Mouse (Mus musculus): ENCODE measurements around the gene Gm20431. TPM values are rescaled to one million over a fixed set of nuclear protein-coding genes. Genes with fewer than 3 reads are reported as not detected.

Gene Gm20431
- polyA plus RNA-seq, 1 experiment = 15.1 TPM

- TF ChIP-seq POLR2A (IDR thresholded peaks at IDR 0.05; ENCODE audit: borderline replicate concordance, insufficient read depth, low read length) (no peak), CTCF (IDR thresholded peaks at IDR 0.05; ENCODE audit: borderline replicate concordance, insufficient read depth, low read depth, low read length) (no peak)
- WGBS = 15% methylated on average over 10 of the region's 10 CpGs
- Histone ChIP-seq H3K4me1 (ENCODE audit: control insufficient read depth, insufficient read depth, low read length) (no peaks in the 10 kb centered on the region), H3K27me3 (ENCODE audit: control insufficient read depth, insufficient read depth, low read length) (no peaks in the 10 kb centered on the region), H3K27ac (ENCODE audit: insufficient read depth, low read length) (no peak overlapping the region), H3K4me3 (replicated peaks; ENCODE audit: insufficient read depth, low read depth, low read length) (no peak overlapping the region)
- peak; percentile 38 to 43 for DNase-seq
These were observed 66.8 kb downstream of the Gm20431 start for GRCm38 (mm10) chr2:167594444-167594934.

DNA sequence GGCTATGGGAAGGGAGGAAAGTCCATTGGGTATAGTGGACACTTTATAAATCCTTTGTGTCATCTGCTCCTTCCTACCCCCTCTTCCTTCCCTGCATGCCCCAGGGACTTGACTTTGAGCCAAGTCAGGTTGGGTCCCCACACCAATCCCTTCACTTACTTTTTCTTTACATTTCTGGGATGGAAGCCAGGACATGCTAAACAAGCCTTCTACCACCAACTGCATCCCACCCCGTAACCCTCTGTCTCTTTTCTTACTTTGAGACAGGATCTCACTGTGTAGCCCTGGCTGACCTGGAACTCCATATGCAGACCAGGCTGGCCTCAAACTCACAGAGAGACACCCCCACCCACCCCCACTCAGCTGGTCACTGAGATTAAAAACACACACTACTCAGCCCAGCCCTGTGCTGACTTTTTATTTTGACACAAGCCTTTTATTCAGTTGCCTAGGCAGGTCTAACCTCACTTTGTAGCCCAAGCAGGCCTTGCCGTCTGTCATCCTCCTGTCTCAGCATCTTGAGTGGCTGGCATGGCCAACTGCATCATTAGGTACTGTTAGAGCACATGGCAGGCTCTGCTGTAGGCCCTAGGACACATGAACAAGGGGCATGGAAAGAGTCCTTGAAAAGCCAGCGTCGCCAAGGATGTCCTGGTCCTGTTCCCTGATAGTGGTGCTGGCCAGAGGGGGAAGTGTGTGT, 67.6 kb downstream of the Gm20431 start:
- Histone ChIP-seq H3K4me1 (ENCODE audit: control insufficient read depth, insufficient read depth, low read length) (no peaks in the 10 kb centered on the region), H3K27me3 (ENCODE audit: control insufficient read depth, insufficient read depth, low read length) (no peaks in the 10 kb centered on the region), H3K4me3 (replicated peaks; ENCODE audit: insufficient read depth, low read depth, low read length) (no peak overlapping the region), H3K27ac (ENCODE audit: insufficient read depth, low read length) (no peak overlapping the region)
- TF ChIP-seq CTCF (IDR thresholded peaks at IDR 0.05; ENCODE audit: borderline replicate concordance, insufficient read depth, low read depth, low read length) (no peak), POLR2A (IDR thresholded peaks at IDR 0.05; ENCODE audit: borderline replicate concordance, insufficient read depth, low read length) (no peak)
- WGBS = 71% methylated on average over 4 of the region's 4 CpGs
- DNase-seq = no peak

- Histone ChIP-seq H3K4me1 (ENCODE audit: control insufficient read depth, insufficient read depth, low read length) (no peaks in the 10 kb centered on the region), H3K4me3 (replicated peaks; ENCODE audit: insufficient read depth, low read depth, low read length) (no peak overlapping the region), H3K27ac (ENCODE audit: insufficient read depth, low read length) (no peak overlapping the region), H3K27me3 (ENCODE audit: control insufficient read depth, insufficient read depth, low read length) (no peaks in the 10 kb centered on the region)
- TF ChIP-seq CTCF (IDR thresholded peaks at IDR 0.05; ENCODE audit: borderline replicate concordance, insufficient read depth, low read depth, low read length) (no peak), POLR2A (IDR thresholded peaks at IDR 0.05; ENCODE audit: borderline replicate concordance, insufficient read depth, low read length) (no peak)
- DNase-seq = no peak
- WGBS = 48% methylated on average over 21 of the region's 21 CpGs
These were observed 72.3 kb downstream of the Gm20431 start for GRCm38 (mm10) chr2:167588774-167589577.

DNA sequence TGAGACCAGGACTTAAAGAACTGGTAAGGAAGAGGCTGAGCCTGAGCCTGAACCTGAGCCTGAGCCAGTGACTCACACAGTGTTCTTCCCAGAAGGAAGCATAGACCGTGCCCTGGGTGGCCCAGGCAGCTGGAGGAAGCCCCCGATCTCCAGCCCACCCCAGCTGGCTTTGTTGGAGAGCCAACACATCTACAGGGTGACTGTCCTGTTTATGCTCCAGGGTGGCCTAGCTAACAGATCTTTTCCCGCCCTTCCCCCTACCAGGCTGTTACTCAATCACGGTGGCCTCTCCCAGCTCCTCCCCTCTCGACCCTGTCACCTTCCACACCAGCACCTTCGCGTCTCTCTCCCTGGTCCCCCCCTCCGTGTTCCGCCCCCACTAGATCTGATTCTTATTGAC, 74.3 kb downstream of the Gm20431 start:
- TF ChIP-seq CTCF (IDR thresholded peaks at IDR 0.05; ENCODE audit: borderline replicate concordance, insufficient read depth, low read depth, low read length) (no peak), POLR2A (IDR thresholded peaks at IDR 0.05; ENCODE audit: borderline replicate concordance, insufficient read depth, low read length) (no peak)
- DNase-seq = no peak
- WGBS = 21% methylated on average over 9 of the region's 9 CpGs

GRCm38 (mm10) chr2:167586041-167586440, 75.3 kb downstream of the Gm20431 start:
- TF ChIP-seq POLR2A (IDR thresholded peaks at IDR 0.05; ENCODE audit: borderline replicate concordance, insufficient read depth, low read length) (no peak), CTCF (IDR thresholded peaks at IDR 0.05; ENCODE audit: borderline replicate concordance, insufficient read depth, low read depth, low read length) (no peak)
- no peaks in the 10 kb centered on the region for H3K27me3 ChIP-seq (ENCODE audit: control insufficient read depth, insufficient read depth, low read length)
- H3K4me1 ChIP-seq (ENCODE audit: control insufficient read depth, insufficient read depth, low read length) = no peaks in the 10 kb centered on the region
- DNase-seq = no peak
- 64% methylated on average over 8 of the region's 8 CpGs for WGBS
- no peak overlapping the region for H3K4me3 ChIP-seq (replicated peaks; ENCODE audit: insufficient read depth, low read depth, low read length)
- H3K27ac ChIP-seq (ENCODE audit: insufficient read depth, low read length) = no peak overlapping the region

More for the DNA sequence above, 74.3 kb downstream of the Gm20431 start:
- Histone ChIP-seq H3K27ac (ENCODE audit: insufficient read depth, low read length) (no peak overlapping the region), H3K4me1 (ENCODE audit: control insufficient read depth, insufficient read depth, low read length) (no peaks in the 10 kb centered on the region), H3K4me3 (replicated peaks; ENCODE audit: insufficient read depth, low read depth, low read length) (no peak overlapping the region), H3K27me3 (ENCODE audit: control insufficient read depth, insufficient read depth, low read length) (no peaks in the 10 kb centered on the region)

DNA sequence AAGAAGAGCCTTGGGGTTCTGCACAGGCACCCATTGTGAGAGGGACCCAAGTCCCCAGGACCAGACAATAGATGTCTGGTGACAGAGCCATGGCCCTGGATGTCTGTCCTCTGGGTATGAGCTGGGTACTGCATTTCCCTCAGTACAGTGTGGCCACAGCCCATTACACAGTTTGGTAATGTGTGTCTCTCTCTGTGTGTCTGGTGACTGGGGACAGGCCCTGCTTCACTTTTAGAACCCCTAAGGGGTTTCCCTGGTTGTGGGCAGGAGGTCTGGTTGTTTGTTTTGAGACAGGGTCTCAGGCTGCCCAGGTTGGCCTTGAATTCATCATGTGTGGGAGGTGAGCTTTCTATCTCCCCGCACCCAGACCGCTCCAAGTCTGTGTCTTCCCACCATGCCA, 76.0 kb downstream of the Gm20431 start:
- WGBS = 91% methylated on average over 2 of the region's 2 CpGs
- H3K27ac ChIP-seq (ENCODE audit: insufficient read depth, low read length) = no peak overlapping the region
- H3K27me3 ChIP-seq (ENCODE audit: control insufficient read depth, insufficient read depth, low read length) = no peaks in the 10 kb centered on the region
- no peak for DNase-seq
- TF ChIP-seq CTCF (IDR thresholded peaks at IDR 0.05; ENCODE audit: borderline replicate concordance, insufficient read depth, low read depth, low read length) (no peak), POLR2A (IDR thresholded peaks at IDR 0.05; ENCODE audit: borderline replicate concordance, insufficient read depth, low read length) (no peak)
- no peaks in the 10 kb centered on the region for H3K4me1 ChIP-seq (ENCODE audit: control insufficient read depth, insufficient read depth, low read length)
- no peak overlapping the region for H3K4me3 ChIP-seq (replicated peaks; ENCODE audit: insufficient read depth, low read depth, low read length)

GRCm38 (mm10) chr2:167583161-167583952, 77.9 kb downstream of the Gm20431 start:
- Histone ChIP-seq H3K27me3 (ENCODE audit: control insufficient read depth, insufficient read depth, low read length) (no peaks in the 10 kb centered on the region), H3K27ac (ENCODE audit: insufficient read depth, low read length) (no peak overlapping the region), H3K4me3 (replicated peaks; ENCODE audit: insufficient read depth, low read depth, low read length) (no peak overlapping the region), H3K4me1 (ENCODE audit: control insufficient read depth, insufficient read depth, low read length) (no peaks in the 10 kb centered on the region)
- TF ChIP-seq POLR2A (IDR thresholded peaks at IDR 0.05; ENCODE audit: borderline replicate concordance, insufficient read depth, low read length) = no peak
- TF ChIP-seq CTCF (IDR thresholded peaks at IDR 0.05; ENCODE audit: borderline replicate concordance, insufficient read depth, low read depth, low read length) = no peak
- DNase-seq = no peak
- WGBS = 55% methylated on average over 10 of the region's 10 CpGs

All from cerebellum, adult 2 months (tissue).